Mouse (Mus musculus): ENCODE data around the gene Afap1l2.

Gene Afap1l2

GRCm38 (mm10) chr19:56867701-56868100 lies 140.3 kb downstream of the Afap1l2 start:
- DNase-seq: no peak
